ENCODE assay signal across 8 mouse cellular contexts in genomic region chr6:136980331-136980746, GRCm38 (mm10). TPM values are rescaled to one million over a fixed set of nuclear protein-coding genes. Genes with fewer than 3 reads are reported as not detected.
A peak's percentile ranks its signal among the peaks of the same experiment; 100 is the strongest.
DNase-seq lines count a peak whose midpoint lies in the region; ATAC-seq and TF ChIP-seq lines count a peak whose summit lies in the region.

No protein-coding gene starts in this region.

- intact Hi-C loops in gastrocnemius, adult 2 months (cut with DNase I): loop anchor here (5.0 kb wide), 1 partner anchor 118 kb away; no protein-coding TSS in a partner anchor

- no peaks in the 10 kb centered on the region for H3K4me1 ChIP-seq in midbrain, embryonic 14.5 days (ENCODE audit: control insufficient read depth, insufficient read depth, low read length)

- WGBS in midbrain, embryonic 14.5 days: 39% methylated on average over 3 of the region's 3 CpGs

- ATAC-seq in midbrain, embryonic 14.5 days (ENCODE audit: low FRiP score, low TSS enrichment): peak; percentile 34; the same call in 1 of the 2 replicates

- no peak overlapping the region for H3K4me2 ChIP-seq in midbrain, embryonic 14.5 days (ENCODE audit: low read length)

- H3K36me3 ChIP-seq in midbrain, embryonic 14.5 days (ENCODE audit: control insufficient read depth, insufficient read depth, low read length): no peaks in the 10 kb centered on the region

- no peak overlapping the region for H3K4me3 ChIP-seq in gastrocnemius, adult 2 months
- no peak overlapping the region for H3K4me3 ChIP-seq in midbrain, embryonic 14.5 days (replicated peaks; ENCODE audit: low read depth, low read length)

- no peak for DNase-seq in gastrocnemius, adult 2 months
- DNase-seq in gastrocnemius, adult 8-10 months (ENCODE audit: low spot score in 2 of 2): no peak
- peak; percentile 68 for DNase-seq in adipocyte (ENCODE audit: low spot score)
- peak; percentile 63 for DNase-seq in forelimb bud, embryonic 11.5 days (ENCODE audit: low read depth, low spot score)
- peak; percentile 21 to 47 for DNase-seq in kidney, postnatal 4 days
- peak; percentile 84 for DNase-seq in midbrain, embryonic 14.5 days
- DNase-seq in right cerebral cortex, postnatal 4 days: no peak
- DNase-seq in cerebellum, postnatal 25 days: no peak

- peak overlapping the region; percentile 71 for H3K27ac ChIP-seq in gastrocnemius, adult 2 months
- no peak overlapping the region for H3K27ac ChIP-seq in midbrain, embryonic 14.5 days (replicated peaks; ENCODE audit: low read depth, low read length)

- peak; percentile 65 for TF ChIP-seq CTCF in gastrocnemius, adult 2 months (IDR thresholded peaks at IDR 0.05)

- no peaks in the 10 kb centered on the region for H3K27me3 ChIP-seq in midbrain, embryonic 14.5 days (ENCODE audit: control insufficient read depth, insufficient read depth, low read length)

- H3K9ac ChIP-seq in midbrain, embryonic 14.5 days (replicated peaks; ENCODE audit: low read length): no peak overlapping the region

- H3K9me3 ChIP-seq in midbrain, embryonic 14.5 days (ENCODE audit: control insufficient read depth, low read length): no peaks in the 10 kb centered on the region

RNA-seq across cellular contexts. Expression of gene Arhgdib, which starts 38.6 kb away (rescaled TPM):
- 10 to 100 TPM in 1 of 2 experiments, 1 to 10 TPM in 1; 4.9 to 10.2 TPM for total RNA-seq in gastrocnemius, adult 2 months (2021)
- 1 to 10 TPM; 3.9 to 9.6 (median 5.3) TPM for total RNA-seq in gastrocnemius, adult 8-10 months (2022)
- 7.0 and 16.6 TPM in 2 replicates for polyA plus RNA-seq in midbrain, embryonic 14.5 days (2014; fragmentation: Nextera tagmentation; extraction: Ambion mirVana)

RNA-seq across cellular contexts. Expression of gene Pde6h, which starts 56.7 kb away (rescaled TPM):
- not detected for total RNA-seq in gastrocnemius, adult 2 months (2021)
- not detected for total RNA-seq in gastrocnemius, adult 8-10 months (2022)
- polyA plus RNA-seq in midbrain, embryonic 14.5 days (2014; fragmentation: Nextera tagmentation; extraction: Ambion mirVana): not detected in 2 replicates

RNA-seq across cellular contexts. Expression of gene Erp27, which starts 58.4 kb away (rescaled TPM):
- under 1 TPM in 1 of 2 experiments, not detected in 1; 0.20 TPM for total RNA-seq in gastrocnemius, adult 2 months (2021)
- not detected for total RNA-seq in gastrocnemius, adult 8-10 months (2022)
- not detected in 2 replicates for polyA plus RNA-seq in midbrain, embryonic 14.5 days (2014; fragmentation: Nextera tagmentation; extraction: Ambion mirVana)

Comparison
In these comparisons a context has a peak if more than half of its experiments do, and no peak if none do; other contexts are left out.
1. DNase-seq: peak in adipocyte (single experiment), forelimb bud, embryonic 11.5 days (single experiment), kidney, postnatal 4 days (2 of 2) and midbrain, embryonic 14.5 days (single experiment); none in gastrocnemius, adult 2 months (single experiment), gastrocnemius, adult 8-10 months (0 of 2), right cerebral cortex, postnatal 4 days (single experiment) and cerebellum, postnatal 25 days (0 of 2).